Mouse (Mus musculus): ENCODE data around the gene Nes.

Gene Nes

GRCm38 (mm10) chr3:87970939-87971488 lies at the start of gene Nes:
Gene Nes (plus strand): TSS chr3:87971078.
- DNase-seq (ENCODE audit: extremely low read depth, insufficient read length, low spot score), result peak; percentile 82

GRCm38 (mm10) chr3:87924996-87925395 lies 45.9 kb upstream of the Nes start:
- no peak for DNase-seq (ENCODE audit: extremely low read depth, insufficient read length, low spot score)

GRCm38 (mm10) chr3:87927452-87927851 lies 43.4 kb upstream of the Nes start:
- no peak for DNase-seq (ENCODE audit: extremely low read depth, insufficient read length, low spot score)

- no peak for DNase-seq (ENCODE audit: extremely low read depth, insufficient read length, low spot score)
Measured at GRCm38 (mm10) chr3:87929341-87930077, 41.4 kb upstream of the Nes start.

- peak; percentile 98 for DNase-seq (ENCODE audit: extremely low read depth, insufficient read length, low spot score)
Measured at GRCm38 (mm10) chr3:87930078-87930795, 40.6 kb upstream of the Nes start, which contains the start of the genes Isg20l2 and Rrnad1. Gene Isg20l2 (plus strand): TSS chr3:87930314. Gene Rrnad1 (minus strand): TSS chr3:87930717.

- no peak for DNase-seq (ENCODE audit: extremely low read depth, insufficient read length, low spot score)
Measured at GRCm38 (mm10) chr3:87934026-87934425, 36.9 kb upstream of the Nes start.

GRCm38 (mm10) chr3:87934501-87934900 lies 36.4 kb upstream of the Nes start:
- no peak for DNase-seq (ENCODE audit: extremely low read depth, insufficient read length, low spot score)

- no peak for DNase-seq (ENCODE audit: extremely low read depth, insufficient read length, low spot score)
Measured at GRCm38 (mm10) chr3:87935201-87935600, 35.7 kb upstream of the Nes start.

GRCm38 (mm10) chr3:87935776-87936175 lies 35.1 kb upstream of the Nes start:
- peak; percentile 46 for DNase-seq (ENCODE audit: extremely low read depth, insufficient read length, low spot score)

GRCm38 (mm10) chr3:87940611-87941010 lies 30.3 kb upstream of the Nes start:
- no peak for DNase-seq (ENCODE audit: extremely low read depth, insufficient read length, low spot score)

GRCm38 (mm10) chr3:87942471-87942870 lies 28.4 kb upstream of the Nes start:
- peak; percentile 50 for DNase-seq (ENCODE audit: extremely low read depth, insufficient read length, low spot score)

GRCm38 (mm10) chr3:87943586-87943985 lies 27.3 kb upstream of the Nes start:
- DNase-seq (ENCODE audit: extremely low read depth, insufficient read length, low spot score), result peak; percentile 50

GRCm38 (mm10) chr3:87944838-87945600 lies 25.9 kb upstream of the Nes start:
- DNase-seq (ENCODE audit: extremely low read depth, insufficient read length, low spot score), result peak; percentile 52

GRCm38 (mm10) chr3:87945781-87946540 lies 24.9 kb upstream of the Nes start:
- DNase-seq (ENCODE audit: extremely low read depth, insufficient read length, low spot score), result no peak

GRCm38 (mm10) chr3:87946541-87946860 lies 24.4 kb upstream of the Nes start:
- DNase-seq (ENCODE audit: extremely low read depth, insufficient read length, low spot score), result no peak

- DNase-seq (ENCODE audit: extremely low read depth, insufficient read length, low spot score), result no peak
Measured at GRCm38 (mm10) chr3:87947056-87947810, 23.6 kb upstream of the Nes start.

GRCm38 (mm10) chr3:87947811-87948199 lies 23.1 kb upstream of the Nes start:
- DNase-seq (ENCODE audit: extremely low read depth, insufficient read length, low spot score), result no peak

GRCm38 (mm10) chr3:87948378-87949265 lies 22.3 kb upstream of the Nes start, which contains the start of gene Crabp2:
Gene Crabp2 (plus strand): TSS chr3:87948666.
- peak; percentile 63 for DNase-seq (ENCODE audit: extremely low read depth, insufficient read length, low spot score)
